Mouse (Mus musculus): ENCODE results near the gene Jaml.

DNA sequence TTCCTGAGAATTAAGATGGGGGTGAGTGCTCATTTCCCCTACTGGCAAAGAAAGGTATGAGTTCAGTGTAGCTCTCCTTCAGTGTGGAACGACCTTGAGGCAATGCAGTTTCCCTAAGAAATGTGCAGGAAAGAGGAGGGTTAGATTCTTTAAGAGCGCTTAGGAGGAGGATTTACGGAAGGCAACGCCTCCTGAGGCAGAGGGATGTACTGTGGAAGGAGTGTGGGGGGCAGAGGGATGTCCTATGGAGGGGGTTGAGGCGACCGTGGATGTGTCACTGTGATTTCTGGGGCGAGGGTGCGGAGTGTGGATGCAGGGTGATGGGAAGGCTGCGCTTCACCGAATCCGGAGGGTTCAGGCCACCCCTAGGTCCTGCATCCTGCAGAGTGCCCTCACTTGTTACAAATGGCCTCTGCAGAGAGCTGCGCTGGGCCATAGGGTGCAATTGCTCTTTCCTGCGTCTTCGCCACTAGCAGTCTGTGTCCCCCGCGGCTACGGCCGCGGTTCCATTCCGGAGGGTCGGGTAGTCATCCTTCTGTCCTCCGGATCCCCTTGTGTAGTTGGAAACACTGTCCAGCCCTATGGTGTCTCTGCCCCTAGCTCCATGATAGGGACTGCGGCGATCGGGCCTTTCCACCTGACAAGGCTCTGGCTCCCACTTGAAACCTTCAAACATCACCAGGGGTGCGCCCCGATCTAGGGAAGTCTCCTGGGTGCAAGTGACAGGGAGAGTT, 66.7 kb downstream of the Jaml start:
- no peak for TF ChIP-seq CHD2 (IDR thresholded peaks at IDR 0.05; ENCODE audit: low read depth, low read length)
- no peak for TF ChIP-seq MAFK (IDR thresholded peaks at IDR 0.05; ENCODE audit: insufficient read depth, low read depth, low read length)
- TF ChIP-seq ZC3H11A (IDR thresholded peaks at IDR 0.05; ENCODE audit: borderline replicate concordance, low read depth, low read length) = no peak
- no peak for TF ChIP-seq HCFC1 (IDR thresholded peaks at IDR 0.05; ENCODE audit: borderline replicate concordance, insufficient read depth, low read length)
